Mouse (Mus musculus) lung, embryonic 16.5 days (tissue): ENCODE results near the gene Ifnar2. TPM values are rescaled to one million over a fixed set of nuclear protein-coding genes. Genes with fewer than 3 reads are reported as not detected.

ENCODE experiments used
- ATAC-seq: fragments of 200-750 bp; cut with Nextera tagmentation; 2 replicates; pipeline ENCODE4 v1.8.0; 2017; ENCODE audit warnings: low read depth, mild to moderate bottlenecking, moderate library complexity
- H3K27ac ChIP-seq: fragments of 300-500 bp; sonication (generic); 2 replicates; pipeline ENCODE4 v1.5.1; 2014; ENCODE audit warnings: mild to moderate bottlenecking, control low read depth, low read length
- H3K27me3 ChIP-seq: fragments of 300-500 bp; sonication (generic); 2 replicates; pipeline ENCODE4 v1.6.1; 2014; ENCODE audit warnings: low read depth, low read length, mixed read lengths; ENCODE audit not compliant: control insufficient read depth, insufficient read depth
- H3K36me3 ChIP-seq: fragments of 300-500 bp; sonication (generic); 2 replicates; pipeline ENCODE4 v1.6.1; 2014; ENCODE audit warnings: low read length; ENCODE audit not compliant: control insufficient read depth, insufficient read depth
- H3K4me1 ChIP-seq: fragments of 300-500 bp; sonication (generic); replicated peaks from 2 replicates; pipeline ENCODE4 v1.6.1; 2014; ENCODE audit warnings: low read length, mixed read lengths; ENCODE audit not compliant: control insufficient read depth, insufficient read depth
- H3K4me2 ChIP-seq: fragments of 300-500 bp; sonication (generic); 2 replicates; pipeline ENCODE4 v1.6.1; 2014; ENCODE audit warnings: low read depth, low read length, control low read depth
- H3K4me3 ChIP-seq: fragments of 300-500 bp; sonication (generic); 2 replicates; pipeline ENCODE4 v1.5.1; 2014; ENCODE audit warnings: mild to moderate bottlenecking, low read length, control low read depth
- H3K9ac ChIP-seq: fragments of 300-500 bp; sonication (generic); 2 replicates; pipeline ENCODE4 v1.6.1; 2014; ENCODE audit warnings: low read length, control low read depth
- H3K9me3 ChIP-seq: fragments of 300-500 bp; sonication (generic); 2 replicates; pipeline ENCODE4 v1.6.1; 2016; ENCODE audit warnings: low read length; ENCODE audit not compliant: control insufficient read depth
- WGBS: fragments of 180-500 bp; shearing (Covaris S2); extraction: QIAGEN DNeasy Blood & Tissue Kit; methylation state at CpG from one replicate; pipeline ENCODE4 v1.1.7; 2014; 5-methylcytosine and 5-hydroxymethylcytosine counted together
- polyA plus RNA-seq: library from polyadenylated mRNA; unstranded; fragments of >200 nt; fragmentation: Nextera tagmentation; extraction: Ambion mirVana; gene quantifications from 2 replicates; pipeline ENCODE4 v1.2.1, GENCODE M21; 2015

The Ifnar2 gene
- polyA plus RNA-seq, 1 experiment from 2014 or later, result 73.0 TPM

DNA sequence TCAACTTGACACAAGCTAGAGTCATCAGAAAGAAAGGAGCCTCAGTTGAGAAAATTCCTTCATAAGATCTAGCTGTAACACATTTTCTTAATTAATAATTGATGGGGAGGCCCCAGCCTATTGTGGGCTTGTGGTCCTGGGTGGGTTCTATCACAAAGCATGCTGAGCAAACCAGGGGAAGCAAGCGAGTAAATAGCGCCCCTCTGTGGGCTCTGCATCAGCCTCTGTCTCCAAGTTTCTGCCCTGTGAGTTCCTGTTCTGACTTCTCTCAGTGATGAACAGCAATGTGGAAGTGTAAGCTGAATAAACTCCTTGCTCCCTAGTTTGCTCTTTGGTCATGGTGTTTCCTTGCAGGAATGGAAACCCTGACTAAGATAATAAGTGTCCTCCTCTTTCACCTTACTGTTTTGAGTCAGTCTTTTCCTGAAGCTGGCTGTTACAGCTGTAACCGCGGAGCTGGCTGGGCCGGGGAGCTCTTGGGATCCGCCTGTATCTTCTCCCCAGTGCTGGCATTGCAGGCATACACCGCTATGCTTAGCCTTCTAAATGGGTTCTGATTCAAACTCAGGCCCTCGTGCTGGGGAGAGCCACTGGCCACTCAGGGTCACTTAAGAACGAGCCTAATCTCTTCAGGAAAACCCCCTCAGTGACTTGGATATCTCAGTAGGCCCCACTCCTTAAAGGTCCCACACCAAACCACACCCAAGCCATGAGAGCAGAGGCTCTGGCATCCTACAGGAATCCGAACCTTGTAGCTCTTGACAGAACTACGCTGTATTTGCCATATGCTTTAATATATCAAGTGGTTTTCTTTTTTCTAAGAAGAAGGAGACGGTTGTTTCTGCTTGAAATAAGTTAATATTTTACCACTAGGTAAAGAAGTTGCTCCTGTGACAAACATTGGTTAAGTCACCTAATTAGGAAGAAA is 77.8 kb downstream of the Ifnar2 start:
- no peaks in the 10 kb centered on the region for H3K36me3 ChIP-seq
- ATAC-seq, result peak; percentile 59
- no peak overlapping the region for H3K9ac ChIP-seq
- peak overlapping the region; percentile 37; the same call in 1 of the 2 replicates for H3K27ac ChIP-seq
- no peak overlapping the region for H3K4me3 ChIP-seq
- 69% methylated on average over 12 of the region's 12 CpGs for WGBS
- no peak overlapping the region for H3K4me2 ChIP-seq
- no peaks in the 10 kb centered on the region for H3K9me3 ChIP-seq
- H3K4me1 ChIP-seq, result peaks cover 21% of the 10 kb centered on the region
- no peaks in the 10 kb centered on the region for H3K27me3 ChIP-seq

DNA sequence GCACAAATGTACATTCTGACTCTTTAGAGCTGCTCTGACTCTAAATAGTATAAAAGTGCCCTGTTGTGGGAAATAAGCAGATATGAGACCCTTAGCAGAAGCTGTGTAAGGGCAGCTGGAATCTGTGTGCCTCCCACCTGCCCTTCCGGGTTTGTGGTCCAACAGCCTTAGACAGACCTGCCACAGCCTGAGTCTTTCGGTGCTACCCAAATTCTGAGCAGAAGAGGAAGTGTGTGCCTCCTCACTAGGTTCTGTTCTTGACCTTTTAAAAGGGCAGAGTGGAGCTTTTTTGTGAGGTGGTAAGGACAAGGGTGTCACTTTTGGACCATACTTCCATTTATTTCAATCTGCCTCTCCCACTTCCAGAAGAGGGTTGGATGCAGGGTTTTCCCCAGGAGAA is 79.4 kb downstream of the Ifnar2 start:
- 45% methylated on average over 2 of the region's 2 CpGs for WGBS
- no peak overlapping the region for H3K9ac ChIP-seq
- ATAC-seq, result no peak
- no peaks in the 10 kb centered on the region for H3K9me3 ChIP-seq
- no peak overlapping the region for H3K4me2 ChIP-seq
- H3K4me3 ChIP-seq, result no peak overlapping the region
- H3K4me1 ChIP-seq, result peaks cover 21% of the 10 kb centered on the region
- no peaks in the 10 kb centered on the region for H3K27me3 ChIP-seq
- H3K36me3 ChIP-seq, result no peaks in the 10 kb centered on the region
- H3K27ac ChIP-seq, result peak overlapping the region; percentile 53

DNA sequence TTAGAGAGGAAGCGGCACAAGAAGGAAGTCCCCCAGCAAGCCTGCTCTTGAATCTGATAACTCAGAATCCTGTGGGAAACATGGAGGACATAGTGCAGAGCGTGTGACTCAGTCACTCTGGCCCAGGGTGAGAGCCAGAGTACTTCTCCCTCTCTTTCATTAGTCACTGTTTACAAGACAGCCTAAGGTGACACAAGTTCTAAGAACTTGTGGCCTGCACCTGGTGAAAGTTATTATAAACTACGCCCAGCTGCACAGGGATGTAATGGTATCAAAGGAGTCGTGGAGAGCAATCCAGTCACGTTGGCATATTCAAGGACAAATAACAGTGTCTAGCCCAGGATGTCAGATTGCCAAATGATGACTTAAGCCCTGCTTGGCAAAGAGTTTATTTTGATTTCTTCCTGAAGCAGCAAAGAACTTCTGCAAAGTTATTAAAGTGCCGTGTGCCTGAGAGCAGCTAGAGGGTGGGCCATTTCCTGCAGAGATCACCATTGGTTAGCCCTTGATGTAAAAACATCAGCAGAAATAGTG is 79.8 kb downstream of the Ifnar2 start:
- Histone ChIP-seq H3K4me3 (no peak overlapping the region), H3K27ac (peak overlapping the region; percentile 53), H3K4me2 (no peak overlapping the region), H3K9ac (no peak overlapping the region), H3K4me1 (peaks cover 19% of the 10 kb centered on the region), H3K36me3 (no peaks in the 10 kb centered on the region), H3K9me3 (no peaks in the 10 kb centered on the region), H3K27me3 (no peaks in the 10 kb centered on the region)
- 18% methylated on average over 6 of the region's 6 CpGs for WGBS
- peak; percentile 69 for ATAC-seq

Other genes with a start within 250 kb of the Ifnar2 start
- not detected in 2 replicates for gene Olig2, start 147.3 kb upstream of the Ifnar2 start, polyA plus RNA-seq
- 0.40 TPM in 1 of 2 replicates, not detected in the other for gene Olig1, start 103.0 kb upstream of the Ifnar2 start, polyA plus RNA-seq
- not detected in 2 replicates for gene Gm21970, start 18.9 kb downstream of the Ifnar2 start, polyA plus RNA-seq
- 56.8 and 61.5 TPM in 2 replicates for gene Il10rb, start 33.4 kb downstream of the Ifnar2 start, polyA plus RNA-seq
- 65.0 and 69.3 TPM in 2 replicates for gene Ifnar1, start 112.5 kb downstream of the Ifnar2 start, polyA plus RNA-seq
- 53.7 and 54.1 TPM in 2 replicates for gene Ifngr2, start 174.3 kb downstream of the Ifnar2 start, polyA plus RNA-seq
- 55.4 and 59.1 TPM in 2 replicates for gene Tmem50b, start 225.0 kb downstream of the Ifnar2 start, polyA plus RNA-seq
- 2.2 and 2.9 TPM in 2 replicates for gene Dnajc28, start 246.2 kb downstream of the Ifnar2 start, polyA plus RNA-seq